Mouse (Mus musculus) left cerebral cortex, postnatal 25 days (tissue): ENCODE results near the gene Mog. TPM values are rescaled to one million over a fixed set of nuclear protein-coding genes. Genes with fewer than 3 reads are reported as not detected.
"Not testable (repeated sequence)": the region's sequence is repeated elsewhere in the genome, so short reads cannot be mapped to it uniquely, and the experiment has no call there.

Experiments
- DNase-seq, 2 experiments: peaks; one replicate each; pipeline ENCODE4 v3.0.0; 2022; ENCODE audit warnings: low spot score in 2 of 2, mixed read lengths in 1 of 2
- intact Hi-C: fragments of 180-260 bp; cut with DNase I; formaldehyde crosslinking; loops from one replicate; pipeline ENCODE4 v1.15.1; 2025
- total RNA-seq, 2 experiments: library from RNA; stranded (reverse); gene quantifications; 2 replicates each; pipeline ENCODE4 v1.2.3; 2021

The Mog gene
- total RNA-seq, 2 experiments from 2014 or later: 51.6 to 68.2 TPM

- intact Hi-C loops: loop anchor here (1.0 to 5.0 kb wide), 5 partner anchors 50 to 154 kb away; partner anchors contain the start of genes Ppp1r11, Trim40, Znrd1 and Znrd1as
- DNase-seq: peak; percentile 61 to 71
Observed at GRCm38 (mm10) chr17:37046312-37047112, 23.3 kb upstream of the Mog start.

- intact Hi-C loops: loop anchor here (1.0 to 5.0 kb wide), 4 partner anchors 49 to 153 kb away; partner anchors contain the start of genes Ppp1r11, Trim40, Znrd1 and Znrd1as
- peak; percentile 81 to 82 for DNase-seq
Observed at GRCm38 (mm10) chr17:37045611-37046311, 22.6 kb upstream of the Mog start, which contains the start of gene Gabbr1. TSS of gene Gabbr1 (plus strand) at chr17:37045966.

GRCm38 (mm10) chr17:37044651-37045244 lies 21.6 kb upstream of the Mog start:
- DNase-seq: no peak
- intact Hi-C loops: loop anchor here (5.0 kb wide), 1 partner anchor 152 kb away; the partner anchor contains the start of gene Trim40

GRCm38 (mm10) chr17:37039127-37039894 lies 16.1 kb upstream of the Mog start:
- intact Hi-C loops: no loop called here

GRCm38 (mm10) chr17:37029162-37029561 lies 6.0 kb upstream of the Mog start:
- intact Hi-C loops: no loop called here
- no peak for DNase-seq

More at GRCm38 (mm10) chr17:37039127-37039894, 16.1 kb upstream of the Mog start:
- peak in 1 of 2 experiments; percentile 65 for DNase-seq

GRCm38 (mm10) chr17:37028683-37029120 lies 5.5 kb upstream of the Mog start:
- intact Hi-C loops: no loop called here
- peak; percentile 95 to 98 for DNase-seq

GRCm38 (mm10) chr17:37028212-37028611 lies 5.0 kb upstream of the Mog start:
- intact Hi-C loops: no loop called here
- no peak for DNase-seq

GRCm38 (mm10) chr17:37027486-37027885 lies 4.3 kb upstream of the Mog start:
- DNase-seq: no peak
- intact Hi-C loops: no loop called here

GRCm38 (mm10) chr17:37026425-37026824 lies 3.2 kb upstream of the Mog start:
- intact Hi-C loops: no loop called here
- DNase-seq: no peak

GRCm38 (mm10) chr17:37019242-37019641 lies 4.0 kb downstream of the Mog start:
- intact Hi-C loops: not testable (repeated sequence)
- DNase-seq: peak; percentile 18 to 84

- intact Hi-C loops: no loop called here
- DNase-seq: peak; percentile 42 to 76
Observed at GRCm38 (mm10) chr17:37018328-37018727, 4.9 kb downstream of the Mog start.

- no peak for DNase-seq
- intact Hi-C loops: no loop called here
Observed at GRCm38 (mm10) chr17:37016333-37016732, 6.9 kb downstream of the Mog start.

GRCm38 (mm10) chr17:37012141-37012540 lies 11.1 kb downstream of the Mog start:
- no peak for DNase-seq

GRCm38 (mm10) chr17:37011719-37012118 lies 11.5 kb downstream of the Mog start:
- intact Hi-C loops: no loop called here
- no peak for DNase-seq

More at GRCm38 (mm10) chr17:37012141-37012540, 11.1 kb downstream of the Mog start:
- intact Hi-C loops: no loop called here

- intact Hi-C loops: no loop called here
- no peak for DNase-seq
Observed at GRCm38 (mm10) chr17:37009460-37010042, 13.6 kb downstream of the Mog start.

GRCm38 (mm10) chr17:37008161-37008560 lies 15.0 kb downstream of the Mog start:
- intact Hi-C loops: no loop called here
- DNase-seq: no peak

- intact Hi-C loops: no loop called here
- DNase-seq: no peak
Observed at GRCm38 (mm10) chr17:37003366-37003765, 19.8 kb downstream of the Mog start.

- DNase-seq: peak; percentile 31 to 40
- intact Hi-C loops: no loop called here
Observed at GRCm38 (mm10) chr17:37002364-37003330, 20.6 kb downstream of the Mog start.
